ENCODE assay signal across 10 mouse cellular contexts in the genomic region with DNA sequence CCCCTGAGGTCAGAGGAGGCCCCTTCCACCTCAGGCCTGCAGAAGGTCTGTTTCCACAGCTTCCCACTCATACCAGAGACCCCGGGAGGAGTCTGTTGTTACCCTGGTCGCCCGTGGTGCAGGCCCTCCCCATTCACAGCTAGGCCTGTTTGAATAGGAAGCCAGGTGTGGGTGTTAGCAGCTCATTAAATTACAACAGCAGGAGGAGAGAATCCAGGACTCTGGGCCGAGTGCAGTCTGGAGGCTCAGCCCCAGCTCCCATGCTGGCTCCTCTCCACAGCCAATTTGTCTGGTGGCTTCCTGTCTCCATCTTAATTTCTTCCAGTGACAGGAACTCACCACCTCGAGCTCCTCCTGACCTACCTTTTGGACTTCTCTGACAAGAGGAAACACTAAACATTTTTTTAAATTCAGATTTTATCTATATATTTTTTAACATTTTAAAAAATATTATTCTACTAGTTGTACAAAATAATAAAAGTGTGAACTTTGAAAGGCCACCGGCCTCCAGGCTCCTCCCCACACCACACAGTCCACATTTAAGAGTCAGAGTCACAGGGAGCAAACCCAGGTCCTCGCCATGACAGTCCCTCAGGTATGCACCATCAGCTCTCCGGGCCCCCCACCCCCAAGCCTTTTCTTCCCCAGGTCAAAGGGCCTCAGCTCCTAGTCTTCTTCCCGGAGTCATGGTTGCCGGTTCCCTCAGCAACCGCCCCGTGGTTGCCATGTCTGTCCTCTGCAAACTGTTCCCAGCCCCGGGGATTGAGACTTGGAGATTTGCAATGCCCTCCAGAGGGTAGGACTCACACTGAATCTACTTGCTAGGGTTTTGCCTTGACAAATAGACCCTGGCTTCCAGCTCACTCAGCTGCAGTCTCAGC.
DNase-seq lines count a peak whose midpoint lies in the region; ATAC-seq lines count a peak whose summit lies in the region.
"Had no signal": no experiment of that assay in that cellular context is flagged by ENCODE, and none has a peak within 500 bp of the region (broad histone marks: within the 10 kb centered on the region; RNA-seq: fewer than 3 reads in every experiment).

No protein-coding gene starts in this region.

- no peaks in the 10 kb centered on the region for H3K9me3 ChIP-seq in heart, embryonic 16.5 days (replicated peaks; ENCODE audit: control insufficient read depth, low read length)

- H3K27ac ChIP-seq in heart, embryonic 16.5 days (ENCODE audit: low read length): no peak overlapping the region
- H3K27ac ChIP-seq: liver, embryonic 14.5 days had no signal

- no peak overlapping the region for H3K9ac ChIP-seq in heart, embryonic 16.5 days (ENCODE audit: low read length)
- H3K9ac ChIP-seq: liver, embryonic 14.5 days had no signal

- 0 out of 2 replicates have a peak, but pooled peaks have one; percentile 10 for ATAC-seq in heart, embryonic 16.5 days (replicated peaks; ENCODE audit: extremely low read depth, insufficient read depth, low FRiP score)
- ATAC-seq in granulocyte monocyte progenitor cell, adult 5-6 weeks (replicated peaks; ENCODE audit: poor library complexity, severe bottlenecking): no peak

- 52% methylated on average over 13 of the region's 13 CpGs for WGBS in heart, embryonic 16.5 days

- no peak for DNase-seq in heart, adult 9 months (ENCODE audit: low spot score in 2 of 2)
- DNase-seq in ES-CJ7 (ENCODE audit: low read depth, low spot score): peak; percentile 73
- DNase-seq in embryo, embryonic 11 days: peak; percentile 49
- DNase-seq in left cerebral cortex, postnatal 4 days: peak; percentile 45
- no peak for DNase-seq in layer of hippocampus, postnatal 14 days (ENCODE audit: low spot score in 2 of 2)
- no peak for DNase-seq in frontal cortex, postnatal 14 days (ENCODE audit: low spot score in 2 of 2)
- DNase-seq: thymus, adult 2 months had no signal

- no peaks in the 10 kb centered on the region for H3K36me3 ChIP-seq in heart, embryonic 16.5 days (ENCODE audit: control insufficient read depth, insufficient read depth)

- no peak overlapping the region for H3K4me3 ChIP-seq in heart, embryonic 16.5 days (ENCODE audit: low read length)

- intact Hi-C loops in left cerebral cortex, postnatal 4 days (cut with DNase I): no loop called here

- no peaks in the 10 kb centered on the region for H3K27me3 ChIP-seq in heart, embryonic 16.5 days (ENCODE audit: control insufficient read depth, insufficient read depth, low read length)

- no peak overlapping the region for H3K4me2 ChIP-seq in heart, embryonic 16.5 days (ENCODE audit: low read depth, low read length)

- H3K4me1 ChIP-seq in heart, embryonic 16.5 days (ENCODE audit: control insufficient read depth, insufficient read depth, low read length): 0 out of 2 replicates have a peak, but pooled peaks cover 8% of the 10 kb centered on the region

Comparison
In these comparisons a context has a peak if more than half of its experiments do, and no peak if none do; other contexts are left out.
1. DNase-seq: peak in ES-CJ7 (single experiment), embryo, embryonic 11 days (single experiment) and left cerebral cortex, postnatal 4 days (single experiment); none in heart, adult 9 months (0 of 2), layer of hippocampus, postnatal 14 days (0 of 2) and frontal cortex, postnatal 14 days (0 of 2).